Mouse (Mus musculus) liver, postnatal 0 days (tissue): ENCODE data around the gene Ecd. TPM values are rescaled to one million over a fixed set of nuclear protein-coding genes. Genes with fewer than 3 reads are reported as not detected.
"Not testable (repeated sequence)": the region's sequence is repeated elsewhere in the genome, so short reads cannot be mapped to it uniquely, and the experiment has no call there.

Experiments
- ATAC-seq: fragments of 200-750 bp; cut with Nextera tagmentation; 2 replicates; pipeline ENCODE4 v1.8.0; 2017; ENCODE audit warnings: mild to moderate bottlenecking, moderate library complexity
- DNase-seq: peaks from one replicate; pipeline ENCODE4 v3.0.0-alpha.2; 2016
- H3K27ac ChIP-seq: fragments of 300-500 bp; sonication (generic); 2 replicates; pipeline ENCODE4 v1.5.1; 2014; ENCODE audit warnings: antibody characterized with exemption, moderate library complexity, mild to moderate bottlenecking, low read depth
- H3K27me3 ChIP-seq: fragments of 300-500 bp; sonication (generic); 2 replicates; pipeline ENCODE4 v1.6.1; 2014; ENCODE audit warnings: low read length, control low read depth, mixed read lengths; ENCODE audit not compliant: insufficient read depth
- H3K36me3 ChIP-seq: fragments of 300-500 bp; sonication (generic); replicated peaks from 2 replicates; pipeline ENCODE4 v1.6.1; 2014; ENCODE audit warnings: mild to moderate bottlenecking, control low read depth, low read length, moderate library complexity, mixed read lengths; ENCODE audit not compliant: insufficient read depth
- H3K4me1 ChIP-seq: fragments of 300-500 bp; sonication (generic); 2 replicates; pipeline ENCODE4 v1.6.1; 2014; ENCODE audit warnings: antibody characterized with exemption, mild to moderate bottlenecking, control low read depth; ENCODE audit not compliant: insufficient read depth
- H3K4me2 ChIP-seq: fragments of 300-500 bp; sonication (generic); 2 replicates; pipeline ENCODE4 v1.6.1; 2014; ENCODE audit warnings: low read depth, mild to moderate bottlenecking, low read length, moderate library complexity, mixed read lengths
- H3K4me3 ChIP-seq: fragments of 300-500 bp; sonication (generic); 2 replicates; pipeline ENCODE4 v1.5.1; 2014; ENCODE audit warnings: low read depth, low read length
- H3K9ac ChIP-seq: fragments of 300-500 bp; sonication (generic); replicated peaks from 2 replicates; pipeline ENCODE4 v1.6.1; 2014; ENCODE audit warnings: mild to moderate bottlenecking, moderate library complexity
- H3K9me3 ChIP-seq: fragments of 300-500 bp; sonication (generic); 2 replicates; pipeline ENCODE4 v1.6.1; 2016; ENCODE audit warnings: mild to moderate bottlenecking, control low read depth, low read length, mixed read lengths
- CTCF ChIP-seq: sonication (generic); IDR thresholded peaks from 2 replicates; pipeline ENCODE4 v1.5.1; 2016; ENCODE audit warnings: antibody characterized with exemption, low read depth
- EP300 ChIP-seq: IDR thresholded peaks from 2 replicates; pipeline ENCODE4 v1.6.1; 2016; ENCODE audit warnings: antibody characterized with exemption, low read depth, mild to moderate bottlenecking
- WGBS: fragments of 180-500 bp; shearing (Covaris S2); extraction: QIAGEN DNeasy Blood & Tissue Kit; methylation state at CpG from one replicate; pipeline ENCODE4 v1.1.7; 2014; ENCODE audit not compliant: insufficient replicate concordance; 5-methylcytosine and 5-hydroxymethylcytosine counted together
- polyA plus RNA-seq: library from polyadenylated mRNA; unstranded; fragments of >200 nt; fragmentation: Nextera tagmentation; extraction: Ambion mirVana; gene quantifications from 2 replicates; pipeline ENCODE4 v1.2.1, GENCODE M21; 2015

Gene Ecd
- polyA plus RNA-seq, 1 experiment from 2014 or later: 23.0 TPM

DNA sequence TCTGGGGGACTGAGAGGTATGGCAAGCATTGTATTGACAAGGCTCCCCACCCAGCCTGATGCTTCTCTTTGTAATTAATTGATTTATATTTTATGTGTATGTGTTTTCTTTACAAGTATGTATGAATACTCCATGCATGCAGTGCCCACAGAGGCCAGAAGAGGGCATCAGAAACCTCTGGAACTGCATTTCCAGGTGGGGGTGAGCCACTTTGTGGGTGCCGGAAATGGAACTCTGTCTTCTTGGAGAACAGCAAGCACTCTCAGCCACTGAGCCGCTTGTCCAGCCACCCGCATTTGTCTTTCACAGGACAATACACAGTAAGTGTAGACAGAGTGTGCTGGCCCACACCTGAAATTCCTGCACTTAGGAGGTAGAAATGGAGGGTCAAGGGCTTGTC is 28.5 kb downstream of the Ecd start:
- no peaks in the 10 kb centered on the region for H3K27me3 ChIP-seq
- H3K4me3 ChIP-seq: no peak overlapping the region
- no peak overlapping the region for H3K9ac ChIP-seq
- TF ChIP-seq CTCF (peak; percentile 68), EP300 (no peak)
- ATAC-seq (no peak), DNase-seq (peak; percentile 61)
- WGBS: 77% methylated on average over 3 of the region's 3 CpGs
- H3K4me1 ChIP-seq: no peaks in the 10 kb centered on the region
- H3K36me3 ChIP-seq: peaks cover 44% of the 10 kb centered on the region
- H3K27ac ChIP-seq: no peak overlapping the region
- H3K4me2 ChIP-seq: no peak overlapping the region
- no peaks in the 10 kb centered on the region for H3K9me3 ChIP-seq

DNA sequence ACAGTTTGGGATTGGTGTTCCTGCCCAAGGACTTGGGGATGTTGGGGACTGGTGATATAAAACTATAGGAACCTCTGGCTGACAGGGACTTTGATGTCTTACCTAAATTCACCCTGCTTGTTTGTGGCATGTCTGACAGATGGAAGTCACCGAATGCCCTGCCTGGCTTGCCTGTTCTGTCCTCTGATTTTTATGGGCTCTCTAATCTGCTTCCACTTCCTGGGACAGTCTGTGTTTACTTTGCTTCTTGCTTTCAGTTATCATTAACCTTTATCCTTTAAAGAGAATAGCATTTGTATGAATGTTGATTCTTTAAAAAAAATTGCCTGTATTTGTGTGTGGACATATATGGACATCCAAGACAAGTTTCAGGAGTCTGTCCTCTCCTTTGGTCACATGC is 32.8 kb downstream of the Ecd start:
- TF ChIP-seq EP300: no peak
- TF ChIP-seq CTCF: no peak
- H3K9me3 ChIP-seq: no peaks in the 10 kb centered on the region
- no peaks in the 10 kb centered on the region for H3K4me1 ChIP-seq
- H3K4me2 ChIP-seq: no peak overlapping the region
- no peak overlapping the region for H3K9ac ChIP-seq
- no peak overlapping the region for H3K27ac ChIP-seq
- H3K4me3 ChIP-seq: no peak overlapping the region
- H3K27me3 ChIP-seq: no peaks in the 10 kb centered on the region
- ATAC-seq: no peak
- no peak for DNase-seq
- peaks cover 21% of the 10 kb centered on the region for H3K36me3 ChIP-seq
- 31% methylated on average over 1 of the region's 1 CpGs for WGBS

DNA sequence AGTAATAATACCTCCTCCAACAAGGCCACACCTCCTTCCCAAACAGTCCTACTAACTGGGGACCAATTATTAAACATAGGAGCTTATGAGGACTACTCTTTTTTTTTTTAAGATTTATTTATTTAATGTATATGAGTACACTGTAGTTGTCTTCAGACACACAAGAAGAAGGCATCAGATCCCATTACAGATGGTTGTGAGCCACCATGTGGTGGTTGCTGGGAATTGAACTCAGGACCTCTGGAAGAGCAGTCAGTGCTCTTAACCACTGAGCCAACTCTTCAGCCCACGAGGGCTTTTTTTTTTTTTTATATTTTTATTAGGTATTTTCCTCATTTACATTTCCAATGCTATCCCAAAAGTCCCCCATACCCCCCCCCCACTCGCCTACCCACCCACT is 42.8 kb downstream of the Ecd start:
- peaks cover 20% of the 10 kb centered on the region for H3K36me3 ChIP-seq
- not testable (repeated sequence) for H3K4me3 ChIP-seq, H3K4me1 ChIP-seq, ATAC-seq, DNase-seq, H3K9ac ChIP-seq, H3K27me3 ChIP-seq, H3K9me3 ChIP-seq, H3K4me2 ChIP-seq, H3K27ac ChIP-seq
- WGBS: 58% methylated on average over 2 of the region's 2 CpGs
- peak; percentile 25; the same call in 1 of the 2 replicates for TF ChIP-seq CTCF

DNA sequence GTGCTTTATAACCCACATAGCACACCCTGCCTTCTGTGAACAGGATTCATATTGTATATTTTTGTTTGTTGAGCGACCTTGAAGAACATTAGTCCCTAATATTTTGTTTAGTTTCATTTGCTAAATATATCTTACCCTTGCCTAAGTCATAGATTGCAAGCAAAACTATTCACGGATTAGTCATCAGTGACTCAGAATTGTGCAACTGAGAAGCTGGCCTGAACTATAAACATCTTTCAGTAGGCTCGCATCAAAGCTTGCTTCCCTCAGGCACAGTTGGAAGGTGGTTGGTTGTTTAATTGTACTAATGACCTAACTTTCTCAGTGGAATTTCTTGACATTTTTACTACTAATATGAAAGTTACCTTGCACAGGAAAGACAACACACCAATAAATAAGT is 49.8 kb downstream of the Ecd start:
- H3K9ac ChIP-seq: no peak overlapping the region
- DNase-seq: no peak
- H3K27me3 ChIP-seq: no peaks in the 10 kb centered on the region
- H3K4me2 ChIP-seq: no peak overlapping the region
- peak; percentile 37; the same call in 1 of the 2 replicates for TF ChIP-seq EP300
- TF ChIP-seq CTCF: no peak
- no peak overlapping the region for H3K4me3 ChIP-seq
- ATAC-seq: no peak
- 51% methylated on average over 3 of the region's 3 CpGs for WGBS
- peaks cover 8% of the 10 kb centered on the region; the same call in 1 of the 2 replicates for H3K4me1 ChIP-seq
- no peaks in the 10 kb centered on the region for H3K36me3 ChIP-seq
- no peak overlapping the region for H3K27ac ChIP-seq
- H3K9me3 ChIP-seq: no peaks in the 10 kb centered on the region

DNA sequence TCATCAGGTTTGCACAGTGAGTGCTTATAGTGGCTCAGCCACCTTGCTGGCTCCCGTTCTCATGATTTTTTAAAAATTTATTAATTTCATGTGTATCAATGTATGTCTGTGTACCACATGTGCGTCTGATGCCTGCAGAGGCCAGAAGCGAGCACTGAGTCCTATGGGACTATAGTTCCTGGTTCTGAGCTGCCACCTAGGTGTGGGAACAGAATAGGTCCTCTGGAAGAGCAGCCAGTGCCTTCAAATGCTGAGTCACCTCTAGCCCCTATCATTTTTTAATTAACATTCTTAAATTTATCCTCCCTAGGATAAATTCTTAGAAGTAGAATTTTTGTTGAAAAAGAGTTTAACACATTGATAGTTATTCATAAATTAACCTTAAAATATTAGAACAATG is 50.3 kb downstream of the Ecd start:
- H3K9ac ChIP-seq: no peak overlapping the region
- no peaks in the 10 kb centered on the region for H3K36me3 ChIP-seq
- no peak overlapping the region for H3K27ac ChIP-seq
- 83% methylated on average over 3 of the region's 3 CpGs for WGBS
- ATAC-seq: no peak
- no peak overlapping the region for H3K4me3 ChIP-seq
- H3K9me3 ChIP-seq: no peaks in the 10 kb centered on the region
- no peak for DNase-seq
- TF ChIP-seq EP300 (no peak), CTCF (no peak)
- H3K4me2 ChIP-seq: no peak overlapping the region
- H3K4me1 ChIP-seq: peaks cover 8% of the 10 kb centered on the region; the same call in 1 of the 2 replicates
- no peaks in the 10 kb centered on the region for H3K27me3 ChIP-seq

DNA sequence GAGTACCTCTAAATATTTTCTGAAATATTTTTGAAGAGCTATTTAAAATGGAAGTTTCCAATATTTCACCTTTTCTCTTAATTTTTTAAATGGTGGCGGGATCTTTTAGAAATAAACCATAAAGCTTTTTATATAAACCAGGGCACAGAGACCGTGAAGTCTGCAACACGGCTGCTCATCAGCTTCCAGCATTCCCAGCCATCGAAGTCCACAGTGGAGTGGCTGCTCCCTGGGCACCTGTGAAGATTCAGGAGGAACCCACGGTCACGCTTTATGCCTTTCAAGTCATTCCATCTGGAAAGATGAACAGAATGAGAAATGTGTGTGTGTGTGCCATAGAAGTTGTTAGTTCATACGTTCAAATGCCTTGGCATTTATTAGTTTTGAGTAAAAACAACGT is 53.0 kb downstream of the Ecd start:
- no peaks in the 10 kb centered on the region for H3K9me3 ChIP-seq
- DNase-seq (no peak), ATAC-seq (no peak)
- H3K4me2 ChIP-seq: peak overlapping the region; percentile 69
- no peaks in the 10 kb centered on the region for H3K36me3 ChIP-seq
- H3K9ac ChIP-seq: peak overlapping the region; percentile 53
- H3K4me1 ChIP-seq: peaks cover 8% of the 10 kb centered on the region; the same call in 1 of the 2 replicates
- H3K27ac ChIP-seq: no peak overlapping the region
- H3K4me3 ChIP-seq: peak overlapping the region; percentile 73
- H3K27me3 ChIP-seq: no peaks in the 10 kb centered on the region
- WGBS: 38% methylated on average over 8 of the region's 8 CpGs
- TF ChIP-seq CTCF (no peak), EP300 (no peak)
